Comparison of ENCODE assay signal across 9 mouse cellular contexts in genomic region chr12:84181999-84182398, GRCm38 (mm10). TPM values are rescaled to one million over a fixed set of nuclear protein-coding genes. Genes with fewer than 3 reads are reported as not detected.
DNase-seq lines count a peak whose midpoint lies in the region; ATAC-seq lines count a peak whose summit lies in the region.
"Had no signal": no experiment of that assay in that cellular context is flagged by ENCODE, and none has a peak within 500 bp of the region (broad histone marks: within the 10 kb centered on the region; RNA-seq: fewer than 3 reads in every experiment).

No protein-coding gene starts in this region.

- H3K9me3 ChIP-seq in hindbrain, embryonic 10.5 days, result peaks cover 6% of the 10 kb centered on the region; the same call in 1 of the 2 replicates
- no peaks in the 10 kb centered on the region for H3K9me3 ChIP-seq in hindbrain, embryonic 11.5 days (ENCODE audit: control insufficient read depth, low read length)
- H3K9me3 ChIP-seq in midbrain, embryonic 13.5 days, result no peaks in the 10 kb centered on the region
- no peaks in the 10 kb centered on the region for H3K9me3 ChIP-seq in midbrain, embryonic 15.5 days
- H3K9me3 ChIP-seq in forebrain, embryonic 16.5 days (ENCODE audit: control insufficient read depth, low read length), result no peaks in the 10 kb centered on the region
- no peaks in the 10 kb centered on the region for H3K9me3 ChIP-seq in neural tube, embryonic 13.5 days

- no peak overlapping the region for H3K4me3 ChIP-seq in hindbrain, embryonic 10.5 days
- no peak overlapping the region for H3K4me3 ChIP-seq in hindbrain, embryonic 11.5 days (ENCODE audit: low read depth, low read length)
- no peak overlapping the region for H3K4me3 ChIP-seq in midbrain, embryonic 13.5 days (replicated peaks)
- H3K4me3 ChIP-seq in midbrain, embryonic 15.5 days, result no peak overlapping the region
- H3K4me3 ChIP-seq in forebrain, embryonic 16.5 days (replicated peaks; ENCODE audit: low read length), result no peak overlapping the region
- no peak overlapping the region for H3K4me3 ChIP-seq in neural tube, embryonic 13.5 days

- peaks cover 29% of the 10 kb centered on the region for H3K36me3 ChIP-seq in hindbrain, embryonic 10.5 days
- no peaks in the 10 kb centered on the region for H3K36me3 ChIP-seq in hindbrain, embryonic 11.5 days (ENCODE audit: control insufficient read depth, insufficient read depth, low read length)
- H3K36me3 ChIP-seq in midbrain, embryonic 13.5 days, result no peaks in the 10 kb centered on the region
- no peaks in the 10 kb centered on the region for H3K36me3 ChIP-seq in midbrain, embryonic 15.5 days (replicated peaks)
- no peaks in the 10 kb centered on the region for H3K36me3 ChIP-seq in forebrain, embryonic 16.5 days (ENCODE audit: control insufficient read depth, insufficient read depth)
- no peaks in the 10 kb centered on the region for H3K36me3 ChIP-seq in neural tube, embryonic 13.5 days

- no peak overlapping the region for H3K9ac ChIP-seq in hindbrain, embryonic 11.5 days (ENCODE audit: low read depth, low read length)
- no peak overlapping the region for H3K9ac ChIP-seq in midbrain, embryonic 13.5 days (replicated peaks)
- no peak overlapping the region for H3K9ac ChIP-seq in midbrain, embryonic 15.5 days
- no peak overlapping the region for H3K9ac ChIP-seq in forebrain, embryonic 16.5 days (replicated peaks; ENCODE audit: low read depth, low read length)
- H3K9ac ChIP-seq in neural tube, embryonic 13.5 days, result 0 out of 2 replicates have a peak overlapping the region, but pooled peaks have one; percentile 31

- peaks cover 45% of the 10 kb centered on the region for H3K4me1 ChIP-seq in hindbrain, embryonic 10.5 days (replicated peaks)
- H3K4me1 ChIP-seq in hindbrain, embryonic 11.5 days (replicated peaks; ENCODE audit: control insufficient read depth, insufficient read depth, low read length), result peaks cover 13% of the 10 kb centered on the region
- H3K4me1 ChIP-seq in midbrain, embryonic 13.5 days (replicated peaks), result peaks cover 52% of the 10 kb centered on the region
- H3K4me1 ChIP-seq in midbrain, embryonic 15.5 days, result peaks cover 35% of the 10 kb centered on the region
- peaks cover 34% of the 10 kb centered on the region for H3K4me1 ChIP-seq in forebrain, embryonic 16.5 days (replicated peaks; ENCODE audit: control insufficient read depth, insufficient read depth, low read length)
- peaks cover 74% of the 10 kb centered on the region for H3K4me1 ChIP-seq in neural tube, embryonic 13.5 days (replicated peaks)

- no peak for ATAC-seq in hindbrain, embryonic 11.5 days (ENCODE audit: low FRiP score)
- ATAC-seq in midbrain, embryonic 13.5 days, result no peak
- no peak for ATAC-seq in midbrain, embryonic 15.5 days (replicated peaks)
- ATAC-seq in forebrain, embryonic 16.5 days, result no peak; the same call in 1 of the 2 replicates
- ATAC-seq in neural tube, embryonic 13.5 days (ENCODE audit: low read depth), result peak; percentile 45; the same call in 1 of the 2 replicates

- no peaks in the 10 kb centered on the region for H3K27me3 ChIP-seq in hindbrain, embryonic 10.5 days (ENCODE audit: insufficient read depth, poor library complexity, severe bottlenecking)
- H3K27me3 ChIP-seq in hindbrain, embryonic 11.5 days (ENCODE audit: control insufficient read depth, insufficient read depth, low read length), result no peaks in the 10 kb centered on the region
- H3K27me3 ChIP-seq in midbrain, embryonic 13.5 days, result no peaks in the 10 kb centered on the region
- no peaks in the 10 kb centered on the region for H3K27me3 ChIP-seq in midbrain, embryonic 15.5 days (replicated peaks)
- no peaks in the 10 kb centered on the region for H3K27me3 ChIP-seq in forebrain, embryonic 16.5 days (replicated peaks; ENCODE audit: control insufficient read depth, insufficient read depth, low read length)
- no peaks in the 10 kb centered on the region for H3K27me3 ChIP-seq in neural tube, embryonic 13.5 days

- 79% methylated on average over 6 of the region's 6 CpGs for WGBS in hindbrain, embryonic 10.5 days
- WGBS in hindbrain, embryonic 11.5 days, result 72% methylated on average over 6 of the region's 6 CpGs
- 73% methylated on average over 6 of the region's 6 CpGs for WGBS in midbrain, embryonic 13.5 days
- WGBS in midbrain, embryonic 15.5 days, result 63% methylated on average over 6 of the region's 6 CpGs
- WGBS in forebrain, embryonic 16.5 days, result 40% methylated on average over 6 of the region's 6 CpGs
- WGBS in neural tube, embryonic 13.5 days, result 33% methylated on average over 6 of the region's 6 CpGs

- H3K27ac ChIP-seq in hindbrain, embryonic 10.5 days, result peak overlapping the region; percentile 12; the same call in 1 of the 2 replicates
- no peak overlapping the region for H3K27ac ChIP-seq in hindbrain, embryonic 11.5 days (ENCODE audit: low read depth, low read length)
- 0 out of 2 replicates have a peak overlapping the region, but pooled peaks have one; percentile 74 for H3K27ac ChIP-seq in midbrain, embryonic 13.5 days
- no peak overlapping the region for H3K27ac ChIP-seq in midbrain, embryonic 15.5 days
- no peak overlapping the region for H3K27ac ChIP-seq in forebrain, embryonic 16.5 days (ENCODE audit: low read length)
- H3K27ac ChIP-seq in neural tube, embryonic 13.5 days (replicated peaks), result peak overlapping the region; percentile 86

- H3K4me2 ChIP-seq in hindbrain, embryonic 11.5 days (replicated peaks; ENCODE audit: low read depth, low read length), result no peak overlapping the region
- peak overlapping the region; percentile 9; the same call in 1 of the 2 replicates for H3K4me2 ChIP-seq in midbrain, embryonic 13.5 days (replicated peaks)
- no peak overlapping the region for H3K4me2 ChIP-seq in midbrain, embryonic 15.5 days
- peak overlapping the region; percentile 16; the same call in 1 of the 2 replicates for H3K4me2 ChIP-seq in forebrain, embryonic 16.5 days (ENCODE audit: low read length)
- H3K4me2 ChIP-seq in neural tube, embryonic 13.5 days, result peak overlapping the region; percentile 34

- DNase-seq in hindbrain, embryonic 10.5 days (ENCODE audit: low spot score), result no peak
- DNase-seq in hindbrain, embryonic 11.5 days (ENCODE audit: low spot score), result no peak
- DNase-seq in spleen, adult 18-20 months, result no peak
- DNase-seq: heart, postnatal 14 days; lung, postnatal 10 days had no signal

RNA-seq across cellular contexts. Expression of gene Pnma1, which starts 33.7 kb away (rescaled TPM):
- polyA plus RNA-seq in hindbrain, embryonic 10.5 days (2016; fragmentation: Nextera tagmentation; extraction: Ambion mirVana), result 3.1 and 3.6 TPM in 2 replicates
- polyA plus RNA-seq in hindbrain, embryonic 11.5 days (2014; fragmentation: Nextera tagmentation; extraction: Ambion mirVana), result 2.4 and 2.6 TPM in 2 replicates
- 5.5 and 6.5 TPM in 2 replicates for polyA plus RNA-seq in midbrain, embryonic 13.5 days (2015; fragmentation: Nextera tagmentation; extraction: Ambion mirVana)
- polyA plus RNA-seq in midbrain, embryonic 15.5 days (2015; fragmentation: Nextera tagmentation; extraction: Ambion mirVana), result 6.5 and 7.7 TPM in 2 replicates
- polyA plus RNA-seq in forebrain, embryonic 16.5 days (2015; fragmentation: Nextera tagmentation; extraction: Ambion mirVana), result 5.3 and 7.2 TPM in 2 replicates
- 3.1 and 3.7 TPM in 2 replicates for polyA plus RNA-seq in neural tube, embryonic 13.5 days (2015; fragmentation: Nextera tagmentation; extraction: Ambion mirVana)

RNA-seq across cellular contexts. Expression of gene Elmsan1, which starts 36.7 kb away (rescaled TPM):
- polyA plus RNA-seq in hindbrain, embryonic 10.5 days (2016; fragmentation: Nextera tagmentation; extraction: Ambion mirVana), result 6.5 and 8.2 TPM in 2 replicates
- polyA plus RNA-seq in hindbrain, embryonic 11.5 days (2014; fragmentation: Nextera tagmentation; extraction: Ambion mirVana), result 4.2 and 6.1 TPM in 2 replicates
- polyA plus RNA-seq in midbrain, embryonic 13.5 days (2015; fragmentation: Nextera tagmentation; extraction: Ambion mirVana), result 3.6 and 5.2 TPM in 2 replicates
- polyA plus RNA-seq in midbrain, embryonic 15.5 days (2015; fragmentation: Nextera tagmentation; extraction: Ambion mirVana), result 4.3 and 4.4 TPM in 2 replicates
- 3.8 and 4.4 TPM in 2 replicates for polyA plus RNA-seq in forebrain, embryonic 16.5 days (2015; fragmentation: Nextera tagmentation; extraction: Ambion mirVana)
- 4.9 TPM in 2 replicates for polyA plus RNA-seq in neural tube, embryonic 13.5 days (2015; fragmentation: Nextera tagmentation; extraction: Ambion mirVana)

Comparison
In these comparisons a context has a peak if more than half of its experiments do, and no peak if none do; other contexts are left out.
1. H3K27ac ChIP-seq: peak in hindbrain, embryonic 10.5 days (single experiment), midbrain, embryonic 13.5 days (single experiment) and neural tube, embryonic 13.5 days (single experiment); none in hindbrain, embryonic 11.5 days (single experiment), midbrain, embryonic 15.5 days (single experiment) and forebrain, embryonic 16.5 days (single experiment).
2. H3K4me2 ChIP-seq: peak in midbrain, embryonic 13.5 days (single experiment), forebrain, embryonic 16.5 days (single experiment) and neural tube, embryonic 13.5 days (single experiment); none in hindbrain, embryonic 11.5 days (single experiment) and midbrain, embryonic 15.5 days (single experiment).